Mouse (Mus musculus): ENCODE data around the gene Nat8f2.

Gene Nat8f2

DNA sequence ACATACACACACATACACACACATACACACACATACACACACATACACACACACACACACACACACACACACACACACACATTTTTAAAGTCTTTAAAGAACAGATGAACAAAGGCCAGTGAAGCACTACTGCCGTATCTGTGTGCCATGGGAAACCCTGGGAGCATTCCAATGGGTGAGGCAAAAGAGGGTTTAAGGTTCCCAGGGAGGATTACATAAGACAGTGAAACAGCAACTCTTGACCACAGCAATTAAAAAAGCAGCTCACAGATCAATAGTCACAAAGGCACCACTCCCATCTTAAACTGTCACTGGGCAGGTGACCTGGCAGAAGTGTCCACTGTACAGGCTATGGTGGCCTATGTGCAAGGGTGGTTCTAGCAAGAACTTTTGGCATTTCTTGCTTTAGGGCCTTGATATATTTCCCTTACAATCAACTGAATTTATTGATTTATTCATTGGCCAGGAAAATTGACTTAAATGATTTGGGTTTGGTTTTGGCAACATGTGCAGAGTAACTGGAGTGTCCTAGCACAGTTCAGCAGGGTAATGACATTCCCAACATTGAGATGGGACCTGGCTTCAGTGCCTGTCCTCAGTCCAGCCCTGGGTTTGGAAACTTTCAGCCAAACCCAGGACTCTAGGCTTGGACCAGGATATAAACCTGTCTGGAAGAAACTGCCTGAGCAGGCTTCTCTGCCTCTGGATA, 45.4 kb downstream of the Nat8f2 start:
- DNase-seq (ENCODE audit: low spot score in 2 of 2) = no peak

DNA sequence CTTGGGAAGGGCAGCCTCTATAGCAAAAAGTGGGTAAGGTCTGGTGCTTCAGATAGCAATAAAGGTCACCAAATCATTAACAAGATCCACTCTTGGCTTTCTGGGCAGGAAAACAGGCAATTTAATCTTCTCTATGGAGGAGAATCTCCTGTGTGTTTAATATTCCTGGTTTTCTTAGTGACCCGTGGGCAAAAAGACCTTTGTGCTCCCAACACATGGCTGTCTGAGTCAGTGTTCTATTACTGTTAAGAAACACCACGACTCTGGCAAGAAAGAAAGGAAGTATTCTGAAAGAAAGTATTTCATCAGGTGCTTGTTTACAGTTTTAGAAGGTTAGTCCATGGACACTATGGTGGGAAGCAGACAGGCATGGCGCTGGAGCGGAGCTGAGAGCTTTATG, 46.7 kb downstream of the Nat8f2 start:
- DNase-seq (ENCODE audit: low spot score in 2 of 2) = no peak

DNA sequence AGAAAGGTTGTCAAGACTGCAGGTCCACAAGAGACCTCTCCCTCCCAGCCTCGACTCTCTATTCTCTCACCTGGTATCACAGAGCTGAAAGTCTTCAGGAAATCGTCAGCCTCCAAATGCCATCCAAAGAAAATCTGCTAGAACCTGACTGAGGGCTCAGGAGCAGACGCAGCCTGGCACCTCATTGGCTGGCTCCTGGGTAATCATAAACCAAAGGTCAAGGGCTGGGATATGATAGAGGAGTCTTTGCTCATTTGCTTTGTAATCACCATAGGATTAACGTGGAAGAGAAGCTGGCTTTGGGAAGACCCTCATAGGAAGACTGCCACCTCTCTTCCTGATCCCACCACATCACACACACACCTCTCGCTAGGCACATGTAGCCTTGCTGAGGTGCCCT, 48.1 kb downstream of the Nat8f2 start, which contains the start of the genes Nat8f6 and Nat8f5:
Nat8f6 (minus strand) TSS at position 118 of the 400 bp plus-strand sequence.
Nat8f5 (minus strand) TSS at position 136 of the 400 bp plus-strand sequence.
- DNase-seq (ENCODE audit: low spot score in 2 of 2) = no peak

DNA sequence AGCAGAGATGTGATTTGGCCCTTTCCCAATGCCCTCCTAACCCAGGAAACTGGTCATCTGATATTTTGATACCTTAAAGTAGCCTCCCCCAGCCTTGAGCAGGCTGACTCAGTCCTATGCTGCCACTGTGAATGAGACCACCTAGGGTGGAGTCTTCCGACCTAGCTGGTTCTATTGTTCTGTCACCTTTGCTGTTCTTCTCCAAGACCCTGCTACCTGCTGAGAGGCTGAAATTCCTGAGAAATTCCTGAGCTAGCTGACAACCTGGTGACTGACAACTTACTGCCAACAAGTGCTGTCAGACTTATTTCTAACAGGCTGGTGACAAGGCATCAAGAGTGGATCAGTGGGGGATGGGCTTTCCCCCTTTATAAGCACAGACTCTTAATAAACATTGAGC, 50.6 kb downstream of the Nat8f2 start:
- no peak for DNase-seq (ENCODE audit: low spot score in 2 of 2)
